Mouse (Mus musculus): ENCODE measurements around the gene Zfp961.

DNA sequence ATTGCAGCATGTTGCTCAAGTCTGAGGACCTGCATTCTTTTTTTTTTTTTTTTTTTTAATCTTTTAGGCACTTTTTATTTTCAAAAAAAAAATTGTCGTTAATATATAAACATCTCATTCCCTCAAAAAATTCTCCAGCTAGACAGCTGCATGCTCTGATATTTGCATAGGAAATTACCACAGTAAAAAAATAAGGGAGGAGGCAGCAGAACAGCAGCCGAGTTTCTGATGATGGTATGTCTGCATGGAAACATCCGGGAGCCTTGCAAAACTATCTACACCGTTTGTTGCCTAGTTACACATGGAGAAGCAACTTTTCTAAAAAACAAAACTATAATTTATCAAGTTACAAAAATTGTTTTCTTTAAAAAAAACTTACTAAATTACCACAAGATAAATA, 30.6 kb downstream of the Zfp961 start:
- TF ChIP-seq CTCF (IDR thresholded peaks at IDR 0.05; ENCODE audit: control insufficient read depth, insufficient read depth, insufficient read length) (no peak), MAX (IDR thresholded peaks at IDR 0.05) (no peak), MYOD1 (IDR thresholded peaks at IDR 0.05; ENCODE audit: control insufficient read depth, insufficient read length, low read depth) (no peak), MYOG (IDR thresholded peaks at IDR 0.05; ENCODE audit: control insufficient read depth, extremely low read depth, insufficient read length) (no peak), USF1 (IDR thresholded peaks at IDR 0.05; ENCODE audit: low read depth) (no peak), FOSL1 (IDR thresholded peaks at IDR 0.05; ENCODE audit: insufficient read depth, low read length, poor library complexity, severe bottlenecking) (no peak)
